ENCODE assay signal across 13 mouse cellular contexts in the genomic region with DNA sequence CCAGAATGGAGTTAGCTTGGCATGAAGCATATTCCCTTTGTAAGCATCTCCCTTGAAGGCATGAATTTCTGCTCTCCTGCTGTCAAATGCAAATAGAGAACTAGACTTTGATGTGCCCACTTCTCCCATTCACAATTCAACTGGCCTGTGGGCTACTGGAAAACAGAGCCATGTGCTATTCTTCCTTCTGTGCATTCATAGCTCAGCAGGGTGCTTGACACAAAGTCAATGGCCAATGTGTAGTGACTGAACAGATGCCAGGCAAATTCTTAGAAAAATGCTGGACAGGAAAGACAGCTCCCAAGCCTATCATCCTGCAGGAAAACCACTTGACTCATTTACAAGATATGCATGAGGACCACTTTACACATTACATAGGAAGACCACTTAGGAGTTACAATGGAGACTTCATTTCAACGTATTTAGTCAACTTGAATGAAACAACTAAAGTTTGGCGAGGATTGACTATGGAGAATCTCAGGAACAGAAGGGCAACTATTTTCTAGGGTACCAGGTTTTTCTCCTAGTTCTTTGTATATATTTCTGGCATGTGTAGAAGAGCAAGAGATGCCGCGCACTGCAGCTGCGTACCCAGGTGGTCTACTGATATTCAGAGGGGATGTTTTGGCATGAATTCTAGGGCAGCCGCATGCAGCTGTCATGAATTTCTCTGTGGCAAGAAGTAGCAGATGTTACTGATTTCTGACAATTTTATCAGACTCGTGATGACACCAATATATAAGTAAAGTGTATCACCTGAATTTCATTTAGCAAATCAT.
DNase-seq lines count a peak whose midpoint lies in the region; ATAC-seq and TF ChIP-seq lines count a peak whose summit lies in the region.
"Had no signal": no experiment of that assay in that cellular context is flagged by ENCODE, and none has a peak within 500 bp of the region (broad histone marks: within the 10 kb centered on the region; RNA-seq: fewer than 3 reads in every experiment).

No protein-coding gene starts in this region.

- no peaks in the 10 kb centered on the region for H3K4me1 ChIP-seq in hindbrain, embryonic 11.5 days (replicated peaks; ENCODE audit: control insufficient read depth, insufficient read depth, low read length)
- H3K4me1 ChIP-seq in hindbrain, embryonic 12.5 days = no peaks in the 10 kb centered on the region; the same call in 1 of the 2 replicates
- peaks cover 5% of the 10 kb centered on the region; the same call in 1 of the 2 replicates for H3K4me1 ChIP-seq in cerebellum, adult 2 months (ENCODE audit: control insufficient read depth, insufficient read depth, low read length)
- H3K4me1 ChIP-seq: lung, embryonic 15.5 days had no signal

- no peak for ATAC-seq in hindbrain, embryonic 11.5 days (ENCODE audit: low FRiP score)
- no peak for ATAC-seq in hindbrain, embryonic 12.5 days (ENCODE audit: low FRiP score)
- no peak for ATAC-seq in megakaryocyte, adult 5-6 weeks (ENCODE audit: poor library complexity, severe bottlenecking)

- no peaks in the 10 kb centered on the region for H3K9me3 ChIP-seq in hindbrain, embryonic 11.5 days (ENCODE audit: control insufficient read depth, low read length)
- no peaks in the 10 kb centered on the region for H3K9me3 ChIP-seq in hindbrain, embryonic 12.5 days (replicated peaks)
- H3K9me3 ChIP-seq: G1E; lung, embryonic 15.5 days had no signal

- DNase-seq in hindbrain, embryonic 11.5 days (ENCODE audit: low spot score) = peak; percentile 1
- peak; percentile 7 for DNase-seq in retina, postnatal 1 day
- no peak for DNase-seq in retina, embryonic 14.5 days (ENCODE audit: low spot score)
- peak; percentile 60 to 84 for DNase-seq in cerebellum, adult 2 months
- DNase-seq in mesoderm, embryonic 11.5 days (ENCODE audit: low read depth, low spot score) = peak; percentile 12
- DNase-seq in urinary bladder, postnatal 36 days (ENCODE audit: low spot score in 2 of 2) = no peak
- DNase-seq: kidney, adult 9 months; spleen, adult 18-20 months had no signal

- TF ChIP-seq CTCF in cerebellum, adult 2 months (IDR thresholded peaks at IDR 0.05; ENCODE audit: borderline replicate concordance, insufficient read depth, low read depth, low read length) = no peak

- H3K27me3 ChIP-seq in hindbrain, embryonic 11.5 days (ENCODE audit: control insufficient read depth, insufficient read depth, low read length) = no peaks in the 10 kb centered on the region
- H3K27me3 ChIP-seq in hindbrain, embryonic 12.5 days = no peaks in the 10 kb centered on the region
- H3K27me3 ChIP-seq in cerebellum, adult 2 months (ENCODE audit: control insufficient read depth, insufficient read depth, low read length) = no peaks in the 10 kb centered on the region
- H3K27me3 ChIP-seq: lung, embryonic 15.5 days had no signal

- H3K36me3 ChIP-seq in hindbrain, embryonic 11.5 days (ENCODE audit: control insufficient read depth, insufficient read depth, low read length) = no peaks in the 10 kb centered on the region
- H3K36me3 ChIP-seq in hindbrain, embryonic 12.5 days = no peaks in the 10 kb centered on the region
- H3K36me3 ChIP-seq: G1E; lung, embryonic 15.5 days had no signal

- no peak for TF ChIP-seq POLR2A in cerebellum, adult 2 months (IDR thresholded peaks at IDR 0.05; ENCODE audit: borderline replicate concordance, insufficient read depth, low read length)

- H3K4me2 ChIP-seq in hindbrain, embryonic 11.5 days (replicated peaks; ENCODE audit: low read depth, low read length) = no peak overlapping the region
- H3K4me2 ChIP-seq in hindbrain, embryonic 12.5 days (replicated peaks) = no peak overlapping the region
- H3K4me2 ChIP-seq: lung, embryonic 15.5 days had no signal

- H3K27ac ChIP-seq in hindbrain, embryonic 11.5 days (ENCODE audit: low read depth, low read length) = no peak overlapping the region
- H3K27ac ChIP-seq in hindbrain, embryonic 12.5 days = no peak overlapping the region
- H3K27ac ChIP-seq in cerebellum, adult 2 months (ENCODE audit: insufficient read depth, low read length) = no peak overlapping the region
- H3K27ac ChIP-seq: lung, embryonic 15.5 days; stomach, postnatal 0 days had no signal

- no peak overlapping the region for H3K4me3 ChIP-seq in hindbrain, embryonic 11.5 days (ENCODE audit: low read depth, low read length)
- no peak overlapping the region for H3K4me3 ChIP-seq in hindbrain, embryonic 12.5 days
- no peak overlapping the region for H3K4me3 ChIP-seq in cerebellum, adult 2 months (replicated peaks; ENCODE audit: insufficient read depth, low read depth, low read length)
- H3K4me3 ChIP-seq: lung, embryonic 15.5 days had no signal

- no peak overlapping the region for H3K9ac ChIP-seq in hindbrain, embryonic 11.5 days (ENCODE audit: low read depth, low read length)
- H3K9ac ChIP-seq in hindbrain, embryonic 12.5 days = no peak overlapping the region
- H3K9ac ChIP-seq: lung, embryonic 15.5 days had no signal

- 86% methylated on average over 7 of the region's 7 CpGs for whole genome bisulfite sequencing in hindbrain, embryonic 11.5 days
- WGBS in hindbrain, embryonic 12.5 days = 80% methylated on average over 7 of the region's 7 CpGs
- WGBS in cerebellum, adult 2 months = 24% methylated on average over 7 of the region's 7 CpGs

Comparison
In these comparisons a context has a peak if more than half of its experiments do, and no peak if none do; other contexts are left out.
1. DNase-seq: peak in hindbrain, embryonic 11.5 days (single experiment), retina, postnatal 1 day (single experiment), cerebellum, adult 2 months (2 of 2) and mesoderm, embryonic 11.5 days (single experiment); none in retina, embryonic 14.5 days (single experiment) and urinary bladder, postnatal 36 days (0 of 2).